Mouse (Mus musculus): ENCODE measurements at regions not wholly inside any gene's neighbourhood (a gene's known extent, or its start where the extent isn't known, plus 50 kb on each side); places are given as distances from the start of the nearest gene placed in this dataset.

- no peak for DNase-seq (ENCODE audit: low spot score)
These were observed 149.9 kb downstream of the Map2k4 start for GRCm38 (mm10) chr11:65638211-65638610.

- no peak for DNase-seq (ENCODE audit: low spot score)
These were observed 150.9 kb downstream of the Map2k4 start for GRCm38 (mm10) chr11:65637206-65637605.

GRCm38 (mm10) chr11:65635307-65635706 is 152.8 kb downstream of the Map2k4 start:
- no peak for DNase-seq (ENCODE audit: low spot score)

- peak; percentile 67 for DNase-seq (ENCODE audit: low spot score)
These were observed 156.9 kb downstream of the Map2k4 start for GRCm38 (mm10) chr11:65631164-65631563.

GRCm38 (mm10) chr11:65630436-65630835 is 157.7 kb downstream of the Map2k4 start:
- DNase-seq (ENCODE audit: low spot score) = no peak

- DNase-seq (ENCODE audit: low spot score) = no peak
These were observed 158.8 kb downstream of the Map2k4 start for GRCm38 (mm10) chr11:65629320-65629719.

- DNase-seq (ENCODE audit: low spot score) = no peak
These were observed 169.1 kb downstream of the Map2k4 start for GRCm38 (mm10) chr11:65618976-65619375.

GRCm38 (mm10) chr11:65610536-65610935 is 177.6 kb downstream of the Map2k4 start:
- no peak for DNase-seq (ENCODE audit: low spot score)

- DNase-seq (ENCODE audit: low spot score) = no peak
These were observed 179.0 kb downstream of the Map2k4 start for GRCm38 (mm10) chr11:65609056-65609455.

- DNase-seq (ENCODE audit: low spot score) = no peak
These were observed 190.6 kb downstream of the Map2k4 start for GRCm38 (mm10) chr11:65597298-65598076.

GRCm38 (mm10) chr11:65588491-65588890 is 199.6 kb downstream of the Map2k4 start:
- DNase-seq (ENCODE audit: low spot score) = no peak

GRCm38 (mm10) chr11:65567831-65568230 is 220.3 kb downstream of the Map2k4 start:
- DNase-seq (ENCODE audit: low spot score) = no peak

- no peak for DNase-seq (ENCODE audit: low spot score)
These were observed 229.9 kb downstream of the Map2k4 start for GRCm38 (mm10) chr11:65558236-65558635.

- DNase-seq (ENCODE audit: low spot score) = no peak
These were observed 237.0 kb downstream of the Map2k4 start for GRCm38 (mm10) chr11:65551073-65551472.

GRCm38 (mm10) chr11:65544281-65544680 is 243.8 kb downstream of the Map2k4 start:
- DNase-seq (ENCODE audit: low spot score) = no peak

- DNase-seq (ENCODE audit: low spot score) = no peak
These were observed 244.5 kb downstream of the Map2k4 start for GRCm38 (mm10) chr11:65543581-65543980.

- DNase-seq (ENCODE audit: low spot score) = no peak
These were observed 251.0 kb downstream of the Map2k4 start for GRCm38 (mm10) chr11:65537046-65537630.

GRCm38 (mm10) chr11:65535726-65536442 is 252.2 kb downstream of the Map2k4 start:
- DNase-seq (ENCODE audit: low spot score) = no peak

GRCm38 (mm10) chr11:65530744-65531143 is 257.4 kb downstream of the Map2k4 start:
- no peak for DNase-seq (ENCODE audit: low spot score)

GRCm38 (mm10) chr11:65505106-65505865 is 235.5 kb upstream of the Myocd start:
- DNase-seq (ENCODE audit: low spot score) = no peak

- no peak for DNase-seq (ENCODE audit: low spot score)
These were observed 228.2 kb upstream of the Myocd start for GRCm38 (mm10) chr11:65497979-65498378.

- DNase-seq (ENCODE audit: low spot score) = no peak
These were observed 227.6 kb upstream of the Myocd start for GRCm38 (mm10) chr11:65497415-65497814.
